Mouse (Mus musculus) liver, embryonic 11.5 days (tissue): ENCODE data around the gene Paip2b. TPM values are rescaled to one million over a fixed set of nuclear protein-coding genes. Genes with fewer than 3 reads are reported as not detected.
A peak's percentile ranks its signal among the peaks of the same experiment; 100 is the strongest.

Experiments
- ATAC-seq: fragments of 200-750 bp; cut with Nextera tagmentation; replicated peaks from 2 replicates; pipeline ENCODE4 v1.8.0; 2017; ENCODE audit warnings: moderate number of reproducible peaks, mild to moderate bottlenecking, moderate TSS enrichment, moderate library complexity; ENCODE audit not compliant: low FRiP score
- DNase-seq: peaks from one replicate; pipeline ENCODE4 v3.0.0-alpha.2; 2017; ENCODE audit warnings: low spot score
- H3K27ac ChIP-seq: fragments of 300-500 bp; sonication (generic); 2 replicates; pipeline ENCODE4 v1.5.1; 2014; ENCODE audit warnings: mild to moderate bottlenecking, low read depth, low read length, control low read depth
- H3K27me3 ChIP-seq: fragments of 300-500 bp; sonication (generic); replicated peaks from 2 replicates; pipeline ENCODE4 v1.6.1; 2014; ENCODE audit warnings: low read length, mixed read lengths; ENCODE audit not compliant: control insufficient read depth, insufficient read depth
- H3K36me3 ChIP-seq: fragments of 300-500 bp; sonication (generic); 2 replicates; pipeline ENCODE4 v1.6.1; 2014; ENCODE audit warnings: mild to moderate bottlenecking, low read length, moderate library complexity, mixed read lengths; ENCODE audit not compliant: control insufficient read depth, insufficient read depth
- H3K4me1 ChIP-seq: fragments of 300-500 bp; sonication (generic); replicated peaks from 2 replicates; pipeline ENCODE4 v1.6.1; 2014; ENCODE audit warnings: low read length, mixed read lengths; ENCODE audit not compliant: control insufficient read depth, insufficient read depth
- H3K4me2 ChIP-seq: fragments of 300-500 bp; sonication (generic); 2 replicates; pipeline ENCODE4 v1.6.1; 2014; ENCODE audit warnings: mild to moderate bottlenecking, control low read depth, moderate library complexity
- H3K4me3 ChIP-seq: fragments of 300-500 bp; sonication (generic); 2 replicates; pipeline ENCODE4 v1.5.1; 2014; ENCODE audit warnings: low read depth, low read length, control low read depth
- H3K9ac ChIP-seq: fragments of 300-500 bp; sonication (generic); 2 replicates; pipeline ENCODE4 v1.6.1; 2014; ENCODE audit warnings: low read depth, low read length, control low read depth
- H3K9me3 ChIP-seq: fragments of 300-500 bp; sonication (generic); 2 replicates; pipeline ENCODE4 v1.6.1; 2016; ENCODE audit warnings: low read length, inconsistent platforms, mixed read lengths; ENCODE audit not compliant: control insufficient read depth
- WGBS: fragments of 180-500 bp; shearing (Covaris S2); extraction: QIAGEN DNeasy Blood & Tissue Kit; methylation state at CpG from one replicate; pipeline ENCODE4 v1.1.7; 2014; 5-methylcytosine and 5-hydroxymethylcytosine counted together
- polyA plus RNA-seq: library from polyadenylated mRNA; unstranded; fragments of >200 nt; fragmentation: Nextera tagmentation; extraction: Ambion mirVana; gene quantifications from 2 replicates; pipeline ENCODE4 v1.2.1, GENCODE M21; 2014

Gene Paip2b
- polyA plus RNA-seq, 1 experiment from 2014 or later, result 8.4 TPM

- Histone ChIP-seq H3K9me3 (no peaks in the 10 kb centered on the region), H3K27me3 (no peaks in the 10 kb centered on the region), H3K27ac (no peak overlapping the region), H3K36me3 (peaks cover 20% of the 10 kb centered on the region), H3K4me2 (peak overlapping the region; percentile 94), H3K9ac (peak overlapping the region; percentile 96; the same call in 1 of the 2 replicates), H3K4me1 (peaks cover 12% of the 10 kb centered on the region), H3K4me3 (peak overlapping the region; percentile 95)
- WGBS, result 69% methylated on average over 8 of the region's 9 CpGs
- DNase-seq, result no peak
- no peak for ATAC-seq
These were observed 57.4 kb downstream of the Paip2b start for GRCm38 (mm10) chr6:83774126-83774525.

- Histone ChIP-seq H3K4me1 (no peaks in the 10 kb centered on the region), H3K36me3 (peaks cover 21% of the 10 kb centered on the region), H3K9ac (no peak overlapping the region), H3K27me3 (peaks cover 9% of the 10 kb centered on the region), H3K27ac (no peak overlapping the region), H3K4me2 (no peak overlapping the region), H3K4me3 (no peak overlapping the region), H3K9me3 (no peaks in the 10 kb centered on the region)
- no peak for DNase-seq
- ATAC-seq, result no peak
- WGBS, result 85% methylated on average over 5 of the region's 5 CpGs
These were observed 63.1 kb downstream of the Paip2b start for GRCm38 (mm10) chr6:83768485-83768884.

GRCm38 (mm10) chr6:83766982-83767381, 64.6 kb downstream of the Paip2b start:
- peaks cover 5% of the 10 kb centered on the region for H3K4me1 ChIP-seq
- 63% methylated on average over 3 of the region's 3 CpGs for WGBS
- ATAC-seq, result no peak
- H3K9ac ChIP-seq, result no peak overlapping the region
- DNase-seq, result no peak
- H3K36me3 ChIP-seq, result peaks cover 11% of the 10 kb centered on the region; the same call in 1 of the 2 replicates
- H3K27ac ChIP-seq, result no peak overlapping the region
- H3K4me3 ChIP-seq, result no peak overlapping the region
- no peak overlapping the region for H3K4me2 ChIP-seq
- no peaks in the 10 kb centered on the region for H3K9me3 ChIP-seq
- peaks cover 24% of the 10 kb centered on the region for H3K27me3 ChIP-seq

- Histone ChIP-seq H3K27ac (no peak overlapping the region), H3K4me2 (peak overlapping the region; percentile 71), H3K9me3 (no peaks in the 10 kb centered on the region), H3K27me3 (peaks cover 57% of the 10 kb centered on the region), H3K4me1 (peaks cover 5% of the 10 kb centered on the region), H3K4me3 (peak overlapping the region; percentile 36; the same call in 1 of the 2 replicates), H3K36me3 (no peaks in the 10 kb centered on the region), H3K9ac (peak overlapping the region; percentile 34; the same call in 1 of the 2 replicates)
- peak; percentile 49; the same call in 1 of the 2 replicates for ATAC-seq
- no peak for DNase-seq
- WGBS, result 3% methylated on average over 35 of the region's 35 CpGs
These were observed 68.6 kb downstream of the Paip2b start for GRCm38 (mm10) chr6:83762880-83763431.

- H3K27me3 ChIP-seq, result peaks cover 63% of the 10 kb centered on the region
- WGBS, result 29% methylated on average over 6 of the region's 6 CpGs
- H3K4me1 ChIP-seq, result peaks cover 5% of the 10 kb centered on the region
- DNase-seq (no peak), ATAC-seq (no peak)
- peak within 1 kb of the TSS; percentile 36; the same call in 1 of the 2 replicates for H3K4me3 ChIP-seq
- no peak within 1 kb of the TSS for H3K27ac ChIP-seq
- peak within 1 kb of the TSS; percentile 71 for H3K4me2 ChIP-seq
- no peaks in the 10 kb centered on the region for H3K9me3 ChIP-seq
- H3K36me3 ChIP-seq, result no peaks in the 10 kb centered on the region
- peak within 1 kb of the TSS; percentile 34; the same call in 1 of the 2 replicates for H3K9ac ChIP-seq
These were observed 69.2 kb downstream of the Paip2b start, which contains the start of gene Ankrd53 for GRCm38 (mm10) chr6:83762344-83762743. Ankrd53 (plus strand) TSS chr6:83762644.

GRCm38 (mm10) chr6:83756051-83756450, 75.5 kb downstream of the Paip2b start:
- no peak overlapping the region for H3K27ac ChIP-seq
- no peak for ATAC-seq
- no peak overlapping the region for H3K4me3 ChIP-seq
- H3K4me1 ChIP-seq, result no peaks in the 10 kb centered on the region
- no peak overlapping the region for H3K9ac ChIP-seq
- peaks cover 69% of the 10 kb centered on the region for H3K27me3 ChIP-seq
- DNase-seq, result no peak
- H3K9me3 ChIP-seq, result no peaks in the 10 kb centered on the region
- no peaks in the 10 kb centered on the region for H3K36me3 ChIP-seq
- H3K4me2 ChIP-seq, result no peak overlapping the region
- WGBS, result 69% methylated on average over 9 of the region's 9 CpGs

Other genes with a start within 250 kb of the Paip2b start
- 1.0 and 1.3 TPM in 2 replicates for gene Clec4f, start 175.6 kb downstream of the Paip2b start, polyA plus RNA-seq
- gene Cd207, start 153.9 kb downstream of the Paip2b start, polyA plus RNA-seq, result not detected in 2 replicates
- gene Vax2, start 120.5 kb downstream of the Paip2b start, polyA plus RNA-seq, result not detected in 2 replicates
- gene Atp6v1b1, start 88.8 kb downstream of the Paip2b start, polyA plus RNA-seq, result not detected in 2 replicates
- gene Ankrd53, start 69.1 kb downstream of the Paip2b start, polyA plus RNA-seq, result 0.18 TPM in 1 of 2 replicates, not detected in the other
- gene Tex261, start 55.9 kb downstream of the Paip2b start, polyA plus RNA-seq, result 69.8 and 77.3 TPM in 2 replicates
- 19.9 and 25.0 TPM in 2 replicates for gene Nagk, start 36.8 kb downstream of the Paip2b start, polyA plus RNA-seq
- gene Zfp638, start 35.4 kb upstream of the Paip2b start, polyA plus RNA-seq, result 53.1 and 54.9 TPM in 2 replicates
- 4.7 and 5.3 TPM in 2 replicates for gene Dysf, start 176.8 kb upstream of the Paip2b start, polyA plus RNA-seq